Mouse (Mus musculus): ENCODE results near the gene Znrf1. TPM values are rescaled to one million over a fixed set of nuclear protein-coding genes. Genes with fewer than 3 reads are reported as not detected.

Znrf1 gene
- polyA plus RNA-seq, 1 experiment from 2014 or later, result 51.6 TPM

DNA sequence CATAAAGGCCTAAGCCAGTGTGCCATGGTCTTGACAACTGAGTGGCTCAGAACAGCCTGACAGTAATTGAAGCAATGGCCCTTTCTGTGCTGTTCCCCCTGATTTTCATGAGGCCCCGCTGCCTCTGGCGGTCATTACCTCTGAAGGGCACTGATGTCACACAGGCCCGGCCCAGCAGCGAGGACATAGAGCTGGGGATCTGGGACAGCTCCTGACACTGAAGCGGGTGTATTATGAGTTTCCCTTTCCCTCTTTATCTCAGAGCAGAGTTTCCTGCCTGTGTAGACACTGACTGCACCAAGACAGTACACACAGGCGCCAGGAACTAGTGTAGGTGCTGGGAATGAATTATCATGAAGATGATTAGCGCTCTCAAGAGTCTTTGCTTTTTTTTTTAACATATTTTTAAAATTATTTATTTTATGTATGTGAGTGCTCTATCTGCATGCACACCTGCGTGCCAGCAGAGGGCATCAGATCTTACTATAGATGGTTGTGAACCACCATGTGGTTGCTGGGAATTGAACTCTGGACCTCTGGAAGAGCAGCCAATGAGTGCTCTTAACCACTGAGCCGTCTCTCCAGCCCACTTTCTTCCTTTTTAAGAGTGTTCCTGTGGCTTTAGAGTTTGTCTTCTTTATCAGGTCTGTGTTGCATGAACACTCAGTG, 7.9 kb downstream of the Znrf1 start:
- peaks cover 3% of the 10 kb centered on the region; the same call in 1 of the 2 replicates for H3K36me3 ChIP-seq (ENCODE audit: insufficient read depth)
- no peak overlapping the region for H3K4me2 ChIP-seq
- H3K27me3 ChIP-seq (ENCODE audit: insufficient read depth, low read length), result no peaks in the 10 kb centered on the region
- no peak; the same call in 1 of the 2 replicates for TF ChIP-seq CTCF (IDR thresholded peaks at IDR 0.05; ENCODE audit: low read depth)
- no peak overlapping the region for H3K27ac ChIP-seq (ENCODE audit: low read depth)
- DNase-seq, result no peak
- H3K4me1 ChIP-seq (ENCODE audit: insufficient read depth), result 0 out of 2 replicates have a peak, but pooled peaks cover 5% of the 10 kb centered on the region
- no peak for ATAC-seq (ENCODE audit: insufficient read depth)
- H3K9ac ChIP-seq, result no peak overlapping the region
- no peaks in the 10 kb centered on the region for H3K9me3 ChIP-seq (ENCODE audit: low read depth, low read length)
- 90% methylated on average over 9 of the region's 9 CpGs for WGBS
- no peak overlapping the region for H3K4me3 ChIP-seq (ENCODE audit: low read depth, low read length)

DNA sequence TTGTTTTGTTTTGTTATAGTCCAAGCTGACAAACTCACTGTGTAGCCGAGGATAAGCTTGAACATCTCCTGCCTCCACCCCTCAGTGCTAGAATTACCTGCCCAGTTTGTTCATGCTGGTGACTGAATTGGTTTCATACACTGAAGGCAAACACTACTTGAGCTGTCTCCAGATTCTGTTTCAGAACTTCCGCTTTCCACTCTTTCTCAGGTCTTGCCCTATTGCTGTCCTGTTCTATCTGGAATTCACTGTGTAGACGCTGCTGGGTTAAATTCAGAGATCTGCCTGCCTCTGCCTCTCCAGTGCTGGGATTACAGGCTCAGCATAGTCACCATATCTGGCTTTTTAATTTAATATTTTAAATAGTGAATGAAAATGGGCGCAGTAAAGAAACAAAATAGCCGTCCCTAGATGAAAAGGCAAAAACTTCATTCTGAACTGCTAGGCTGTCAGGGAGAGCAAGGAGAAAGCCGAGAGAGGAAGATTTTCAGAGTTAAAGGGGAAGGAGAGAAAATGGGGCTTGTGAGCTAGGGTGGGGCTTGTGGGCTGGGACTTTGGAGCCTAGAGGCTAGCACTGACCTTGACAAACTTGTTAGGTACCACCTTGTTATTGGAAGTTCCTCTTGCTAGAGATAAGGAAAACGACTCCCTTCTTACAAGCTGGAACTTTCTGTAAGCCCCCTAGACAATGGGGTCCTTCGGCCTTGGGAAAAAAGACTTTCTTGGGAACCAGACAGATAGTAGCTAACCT, 9.7 kb downstream of the Znrf1 start:
- Histone ChIP-seq H3K9ac (no peak overlapping the region), H3K36me3 (ENCODE audit: insufficient read depth) (0 out of 2 replicates have a peak, but pooled peaks cover 3% of the 10 kb centered on the region), H3K9me3 (ENCODE audit: low read depth, low read length) (no peaks in the 10 kb centered on the region), H3K4me2 (no peak overlapping the region), H3K27ac (ENCODE audit: low read depth) (no peak overlapping the region), H3K4me1 (ENCODE audit: insufficient read depth) (no peaks in the 10 kb centered on the region), H3K4me3 (ENCODE audit: low read depth, low read length) (no peak overlapping the region), H3K27me3 (ENCODE audit: insufficient read depth, low read length) (no peaks in the 10 kb centered on the region)
- TF ChIP-seq CTCF (IDR thresholded peaks at IDR 0.05; ENCODE audit: low read depth), result no peak
- DNase-seq (no peak), ATAC-seq (ENCODE audit: insufficient read depth) (no peak)
- 75% methylated on average over 8 of the region's 8 CpGs for WGBS

DNA sequence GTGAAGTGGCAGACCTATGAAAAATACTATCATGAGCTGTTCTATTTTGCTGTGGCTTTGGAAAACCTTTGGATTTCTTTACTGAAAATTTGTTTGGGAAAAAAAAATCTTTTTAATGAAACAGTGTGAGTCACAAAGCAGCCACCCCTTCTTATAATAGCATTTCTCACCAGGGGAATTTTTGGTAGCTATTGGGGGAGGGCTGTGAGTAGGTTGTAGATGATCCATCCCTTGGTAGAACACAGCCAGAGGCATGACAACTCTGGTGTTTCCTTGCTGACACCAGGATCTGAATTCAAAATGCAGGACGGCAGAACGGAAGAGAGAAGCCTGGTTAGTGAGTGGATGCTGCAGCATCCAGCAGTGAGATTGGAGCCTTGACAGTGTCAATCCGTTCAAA, 11.2 kb downstream of the Znrf1 start:
- H3K4me3 ChIP-seq (ENCODE audit: low read depth, low read length), result no peak overlapping the region
- 94% methylated on average over 3 of the region's 3 CpGs for WGBS
- no peaks in the 10 kb centered on the region for H3K27me3 ChIP-seq (ENCODE audit: insufficient read depth, low read length)
- no peaks in the 10 kb centered on the region for H3K9me3 ChIP-seq (ENCODE audit: low read depth, low read length)
- no peak overlapping the region for H3K9ac ChIP-seq
- ATAC-seq (ENCODE audit: insufficient read depth), result no peak
- H3K4me1 ChIP-seq (ENCODE audit: insufficient read depth), result no peaks in the 10 kb centered on the region
- DNase-seq, result no peak
- no peak overlapping the region for H3K27ac ChIP-seq (ENCODE audit: low read depth)
- 0 out of 2 replicates have a peak, but pooled peaks cover 3% of the 10 kb centered on the region for H3K36me3 ChIP-seq (ENCODE audit: insufficient read depth)
- TF ChIP-seq CTCF (IDR thresholded peaks at IDR 0.05; ENCODE audit: low read depth), result no peak
- no peak overlapping the region for H3K4me2 ChIP-seq

DNA sequence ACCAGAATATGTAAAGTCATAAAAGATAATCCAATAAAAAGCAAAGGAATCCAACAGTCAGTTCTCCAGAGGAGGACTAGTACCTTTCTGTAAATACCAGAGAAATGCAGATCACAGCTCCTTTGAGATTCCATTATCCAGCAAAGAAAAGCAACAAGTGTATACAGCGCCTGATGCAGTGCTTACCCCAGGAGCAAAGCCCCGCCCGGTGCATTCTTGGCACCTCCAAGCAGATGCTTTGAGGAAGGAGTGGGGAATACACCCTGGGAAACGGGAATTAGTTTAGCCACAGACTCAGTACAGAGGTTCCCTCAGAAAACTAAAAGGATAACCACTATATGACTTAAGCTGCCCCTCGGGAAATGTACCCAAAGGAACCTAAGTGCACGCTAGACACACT, 12.3 kb downstream of the Znrf1 start:
- Histone ChIP-seq H3K27ac (ENCODE audit: low read depth) (no peak overlapping the region), H3K27me3 (ENCODE audit: insufficient read depth, low read length) (no peaks in the 10 kb centered on the region), H3K4me3 (ENCODE audit: low read depth, low read length) (no peak overlapping the region), H3K36me3 (ENCODE audit: insufficient read depth) (0 out of 2 replicates have a peak, but pooled peaks cover 3% of the 10 kb centered on the region), H3K9ac (no peak overlapping the region), H3K9me3 (ENCODE audit: low read depth, low read length) (no peaks in the 10 kb centered on the region), H3K4me2 (no peak overlapping the region), H3K4me1 (ENCODE audit: insufficient read depth) (no peaks in the 10 kb centered on the region)
- no peak for DNase-seq
- TF ChIP-seq CTCF (IDR thresholded peaks at IDR 0.05; ENCODE audit: low read depth), result no peak
- WGBS, result 81% methylated on average over 6 of the region's 6 CpGs
- ATAC-seq (ENCODE audit: insufficient read depth), result no peak

DNA sequence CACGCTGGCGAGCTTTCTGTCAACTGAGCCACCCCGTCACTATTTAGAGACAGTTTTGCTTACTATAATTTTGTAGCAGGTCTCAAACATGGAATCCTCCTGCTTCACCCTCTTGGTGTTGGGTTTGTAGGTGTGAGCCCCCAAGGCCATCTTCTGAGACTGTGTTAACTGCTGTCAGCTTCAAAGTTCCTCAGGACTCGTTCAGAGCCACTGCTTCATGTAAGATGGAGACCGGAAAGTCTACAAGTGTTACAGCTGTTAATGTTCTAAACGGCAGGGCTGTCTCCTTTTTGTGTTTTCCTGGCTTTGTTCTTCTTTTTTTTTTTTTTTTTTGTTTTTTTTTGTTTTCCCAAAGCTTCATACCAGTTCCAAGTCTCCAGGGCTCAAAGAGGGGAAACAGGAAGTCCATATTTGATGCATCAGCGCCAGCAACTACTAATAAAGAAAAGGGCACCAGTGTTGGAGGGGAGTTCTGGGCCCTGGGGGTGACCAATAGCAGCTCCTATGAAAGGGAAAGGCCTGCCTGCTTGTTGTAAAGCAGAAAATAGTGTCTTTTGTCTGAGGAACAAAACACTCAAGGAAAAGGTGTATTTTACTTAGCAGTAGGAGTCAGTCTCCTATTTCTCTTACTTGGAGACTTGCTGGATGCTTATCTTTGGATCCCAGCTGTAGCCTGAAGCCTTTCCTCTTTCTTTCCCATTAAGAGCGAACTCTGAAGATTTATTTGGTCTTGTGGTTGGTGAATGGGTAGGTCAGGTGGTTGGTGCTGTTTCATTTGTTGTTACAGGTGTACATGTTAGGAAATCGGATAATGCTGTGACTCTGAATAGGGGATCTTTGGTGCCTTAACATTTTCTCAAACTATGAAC, 14.3 kb downstream of the Znrf1 start:
- H3K4me3 ChIP-seq (ENCODE audit: low read depth, low read length), result no peak overlapping the region
- H3K9me3 ChIP-seq (ENCODE audit: low read depth, low read length), result no peaks in the 10 kb centered on the region
- peak overlapping the region; percentile 58; the same call in 1 of the 2 replicates for H3K27ac ChIP-seq (ENCODE audit: low read depth)
- no peak for TF ChIP-seq CTCF (IDR thresholded peaks at IDR 0.05; ENCODE audit: low read depth)
- no peaks in the 10 kb centered on the region; the same call in 1 of the 2 replicates for H3K4me1 ChIP-seq (ENCODE audit: insufficient read depth)
- H3K36me3 ChIP-seq (ENCODE audit: insufficient read depth), result no peaks in the 10 kb centered on the region
- H3K27me3 ChIP-seq (ENCODE audit: insufficient read depth, low read length), result no peaks in the 10 kb centered on the region
- H3K4me2 ChIP-seq, result no peak overlapping the region
- ATAC-seq (ENCODE audit: insufficient read depth) (no peak), DNase-seq (peak; percentile 33)
- 67% methylated on average over 9 of the region's 9 CpGs for WGBS
- no peak overlapping the region for H3K9ac ChIP-seq

DNA sequence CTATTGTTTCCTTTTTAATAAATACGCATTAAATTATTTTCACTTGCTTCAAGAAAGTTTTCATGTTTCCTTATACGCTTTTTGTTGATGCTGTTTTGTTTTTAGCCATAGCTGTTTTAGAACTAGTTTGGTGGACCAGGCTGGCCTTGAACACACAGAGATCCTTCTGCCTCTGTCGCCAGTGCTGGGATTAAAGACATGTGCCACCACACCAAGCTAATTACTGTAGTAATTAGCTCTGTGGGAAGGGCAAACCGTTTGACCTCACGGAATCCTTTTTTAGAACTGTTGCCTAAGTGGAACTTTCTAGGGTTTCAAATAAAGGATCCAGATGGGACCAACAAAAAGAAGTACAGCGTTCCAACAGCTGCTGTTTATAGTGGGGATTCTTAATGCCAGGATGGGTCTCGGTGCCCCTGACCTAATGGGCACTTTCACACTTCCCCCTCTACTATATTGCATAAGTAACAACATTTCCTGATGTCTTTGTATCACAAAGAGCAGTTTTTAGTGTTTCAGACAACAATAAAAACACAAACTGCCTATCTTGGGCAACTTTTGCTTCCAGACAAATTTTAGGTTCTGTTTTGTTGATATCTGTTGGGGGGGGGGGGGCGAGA, 15.7 kb downstream of the Znrf1 start:
- Histone ChIP-seq H3K27ac (ENCODE audit: low read depth) (no peak overlapping the region), H3K4me2 (no peak overlapping the region), H3K9ac (no peak overlapping the region), H3K36me3 (ENCODE audit: insufficient read depth) (no peaks in the 10 kb centered on the region), H3K27me3 (ENCODE audit: insufficient read depth, low read length) (no peaks in the 10 kb centered on the region), H3K4me3 (ENCODE audit: low read depth, low read length) (no peak overlapping the region), H3K4me1 (ENCODE audit: insufficient read depth) (no peaks in the 10 kb centered on the region; the same call in 1 of the 2 replicates), H3K9me3 (ENCODE audit: low read depth, low read length) (no peaks in the 10 kb centered on the region)
- 81% methylated on average over 8 of the region's 8 CpGs for WGBS
- ATAC-seq (ENCODE audit: insufficient read depth) (no peak), DNase-seq (no peak)
- TF ChIP-seq CTCF (IDR thresholded peaks at IDR 0.05; ENCODE audit: low read depth), result no peak

Data from lung, embryonic 14.5 days (tissue).